Mouse (Mus musculus) layer of hippocampus, adult 2 months (tissue): ENCODE measurements at regions not wholly inside any gene's neighbourhood (a gene's known extent, or its start where the extent isn't known, plus 50 kb on each side); places are given as distances from the start of the nearest gene placed in this dataset.
A peak's percentile ranks its signal among the peaks of the same experiment; 100 is the strongest.

Source experiments
- DNase-seq, 2 experiments: peaks; one replicate each; pipeline ENCODE4 v3.0.0; 2022; ENCODE audit warnings: low spot score in 2 of 2
- H3K27ac ChIP-seq: fragments of 200-600 bp; 2 replicates; pipeline ENCODE4 v1.8.1; 2022
- H3K4me3 ChIP-seq: fragments of 200-600 bp; 2 replicates; pipeline ENCODE4 v1.8.1; 2022; ENCODE audit warnings: mild to moderate bottlenecking
- CTCF ChIP-seq: fragments of 200-600 bp; conservative IDR thresholded peaks from 2 replicates; pipeline ENCODE4 v1.8.1; 2022; ENCODE audit warnings: antibody characterized with exemption, mild to moderate bottlenecking, moderate library complexity

GRCm38 (mm10) chr8:31314692-31315358, 2113.7 kb upstream of the 5930422O12Rik start:
- H3K4me3 ChIP-seq, result no peak overlapping the region
- DNase-seq, result no peak
- H3K27ac ChIP-seq, result no peak overlapping the region
- TF ChIP-seq CTCF, result no peak

DNA sequence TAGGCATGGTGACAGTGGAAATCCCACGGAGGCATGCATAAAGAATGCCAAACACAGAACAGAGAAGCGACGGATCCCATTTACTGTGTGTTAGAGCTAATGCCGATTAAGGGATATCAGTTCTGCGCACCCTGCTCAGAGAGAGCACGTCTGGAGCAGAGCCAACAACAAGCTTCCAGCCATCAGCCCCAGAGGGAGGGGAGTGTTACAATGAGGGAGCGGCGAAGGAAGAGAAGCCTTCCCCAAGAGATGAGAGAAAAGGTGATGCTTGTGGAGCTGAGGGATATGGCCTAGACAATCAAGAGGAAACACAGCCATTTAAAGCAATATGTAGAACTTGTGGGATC, 2113.2 kb upstream of the 5930422O12Rik start:
- no peak overlapping the region for H3K27ac ChIP-seq
- H3K4me3 ChIP-seq, result no peak overlapping the region
- no peak for DNase-seq
- TF ChIP-seq CTCF, result no peak

DNA sequence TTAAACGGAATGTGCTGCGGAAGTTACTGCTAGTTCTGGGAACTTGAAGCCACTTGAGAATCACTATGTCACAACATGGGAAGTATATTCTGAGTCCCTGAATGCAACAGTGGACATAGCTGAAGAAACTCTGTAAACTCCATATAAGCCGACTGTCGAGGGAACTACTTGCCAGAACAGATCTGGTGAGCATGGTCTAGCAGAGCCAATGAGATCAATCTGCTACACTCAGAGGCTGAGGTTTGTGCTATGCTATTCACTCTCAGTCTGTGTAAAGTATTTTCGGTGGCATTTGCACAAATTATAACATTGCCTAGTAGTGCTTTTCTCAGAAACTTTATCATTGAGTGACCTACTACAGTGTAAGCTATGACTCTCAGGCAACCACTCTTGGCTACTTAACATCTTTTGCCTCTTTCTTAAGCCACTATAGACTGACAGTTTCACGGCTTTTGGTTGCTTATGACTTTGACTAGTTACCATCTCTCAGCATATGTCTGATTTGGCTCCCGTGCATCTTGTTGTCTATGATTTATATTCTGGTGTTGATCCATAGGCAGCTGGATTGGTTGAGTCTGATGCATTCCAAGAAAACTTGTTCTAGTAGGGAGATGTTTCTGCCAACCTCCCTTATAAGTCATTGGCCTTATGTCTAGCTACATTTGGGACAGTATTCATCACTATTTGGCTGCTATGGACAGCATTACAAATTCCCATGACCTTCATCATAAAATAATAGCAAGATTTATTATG, 2094.8 kb upstream of the 5930422O12Rik start:
- no peak for TF ChIP-seq CTCF
- DNase-seq, result no peak
- no peak overlapping the region for H3K27ac ChIP-seq
- no peak overlapping the region for H3K4me3 ChIP-seq

- no peak overlapping the region for H3K4me3 ChIP-seq
- no peak overlapping the region for H3K27ac ChIP-seq
- no peak for DNase-seq
- TF ChIP-seq CTCF, result no peak
Observed at GRCm38 (mm10) chr8:31348504-31348903, 2080.0 kb upstream of the 5930422O12Rik start.

- TF ChIP-seq CTCF, result no peak
- H3K27ac ChIP-seq, result no peak overlapping the region
- H3K4me3 ChIP-seq, result no peak overlapping the region
- no peak for DNase-seq
Observed at GRCm38 (mm10) chr8:31369636-31370035, 2058.9 kb upstream of the 5930422O12Rik start.

GRCm38 (mm10) chr8:31370137-31371010, 2058.1 kb upstream of the 5930422O12Rik start:
- 0 out of 2 replicates have a peak, but pooled peaks have one; percentile 19 for TF ChIP-seq CTCF
- no peak for DNase-seq
- Histone ChIP-seq H3K27ac (no peak overlapping the region), H3K4me3 (no peak overlapping the region)

DNA sequence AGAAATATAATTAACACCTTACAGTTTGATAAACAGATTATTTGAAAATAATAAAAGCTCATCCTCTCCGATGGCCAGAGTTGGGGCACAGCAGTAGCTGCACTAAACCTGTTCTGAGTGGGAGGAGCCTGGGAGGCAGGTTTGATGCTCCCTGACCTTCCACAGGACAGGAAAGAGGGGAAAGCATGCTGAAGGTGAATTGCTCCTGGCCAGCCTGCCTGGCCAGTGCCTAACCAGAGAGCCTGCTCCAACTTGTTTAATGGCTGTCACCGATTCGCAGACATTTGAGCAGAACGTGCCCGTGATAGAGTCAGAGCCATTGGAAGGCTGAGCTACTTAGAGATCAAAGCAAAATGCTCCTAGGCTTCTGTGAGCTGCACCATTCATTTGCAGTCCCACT, 2056.9 kb upstream of the 5930422O12Rik start:
- Histone ChIP-seq H3K27ac (no peak overlapping the region), H3K4me3 (no peak overlapping the region)
- TF ChIP-seq CTCF, result no peak
- DNase-seq, result no peak

- peak; percentile 83 for TF ChIP-seq CTCF
Observed at GRCm38 (mm10) chr8:31372397-31372796, 2056.1 kb upstream of the 5930422O12Rik start.

GRCm38 (mm10) chr8:31373140-31373787, 2055.2 kb upstream of the 5930422O12Rik start:
- Histone ChIP-seq H3K4me3 (no peak overlapping the region), H3K27ac (no peak overlapping the region)
- DNase-seq, result no peak
- no peak for TF ChIP-seq CTCF

More at GRCm38 (mm10) chr8:31372397-31372796, 2056.1 kb upstream of the 5930422O12Rik start:
- no peak overlapping the region for H3K4me3 ChIP-seq
- H3K27ac ChIP-seq, result no peak overlapping the region
- no peak for DNase-seq

DNA sequence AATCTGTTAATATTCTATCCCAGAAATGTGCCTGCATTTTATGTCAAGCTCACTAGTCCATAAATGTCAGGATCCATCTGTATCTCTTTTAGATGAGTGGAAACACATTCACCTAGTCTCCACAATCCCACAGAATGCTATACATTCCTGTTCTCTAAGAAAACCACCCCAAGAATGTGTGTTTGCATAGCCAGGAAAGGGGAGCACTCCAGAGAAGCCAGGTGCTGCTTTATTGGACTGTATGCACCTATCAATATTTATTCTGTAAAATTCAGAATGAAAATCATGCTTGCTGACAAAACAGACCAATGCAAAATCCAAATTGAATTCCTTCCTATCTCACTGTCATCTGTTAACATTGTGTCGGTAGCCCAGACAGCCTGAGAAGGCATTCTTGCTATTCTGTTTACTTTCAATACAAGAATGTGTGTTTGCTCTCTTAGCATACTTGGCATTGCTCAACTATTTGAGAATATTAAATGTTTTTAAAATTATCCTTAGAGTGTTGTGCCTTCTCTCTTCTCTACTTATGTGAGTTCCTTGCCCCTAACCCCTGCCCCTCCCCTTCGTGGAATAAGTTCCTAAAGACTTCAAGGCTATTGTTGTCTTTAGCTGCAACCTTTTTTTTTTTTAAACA, 2050.7 kb upstream of the 5930422O12Rik start:
- TF ChIP-seq CTCF, result no peak
- no peak overlapping the region for H3K27ac ChIP-seq
- DNase-seq, result no peak
- H3K4me3 ChIP-seq, result no peak overlapping the region

- Histone ChIP-seq H3K4me3 (no peak overlapping the region), H3K27ac (no peak overlapping the region)
- no peak for DNase-seq
- TF ChIP-seq CTCF, result no peak
Observed at GRCm38 (mm10) chr8:31404811-31405210, 2023.7 kb upstream of the 5930422O12Rik start.

GRCm38 (mm10) chr8:31422241-31422640, 2006.3 kb upstream of the 5930422O12Rik start:
- no peak overlapping the region for H3K4me3 ChIP-seq
- DNase-seq, result no peak
- no peak for TF ChIP-seq CTCF
- no peak overlapping the region for H3K27ac ChIP-seq
